Mouse (Mus musculus) erythroblast, embryonic 14.5 days (primary cell): ENCODE data around the gene D630003M21Rik. TPM values are rescaled to one million over a fixed set of nuclear protein-coding genes. Genes with fewer than 3 reads are reported as not detected.
A peak's percentile ranks its signal among the peaks of the same experiment; 100 is the strongest.

ENCODE experiments used
- H3K27me3 ChIP-seq: 2 replicates; pipeline ENCODE4 v1.6.1; 2012; ENCODE audit warnings: inconsistent platforms; ENCODE audit not compliant: control insufficient read depth
- H3K36me3 ChIP-seq: 2 replicates; pipeline ENCODE4 v1.6.1; 2012; ENCODE audit warnings: mild to moderate bottlenecking, inconsistent platforms; ENCODE audit not compliant: control insufficient read depth
- H3K4me1 ChIP-seq: 2 replicates; pipeline ENCODE4 v1.6.1; 2012; ENCODE audit warnings: inconsistent platforms; ENCODE audit not compliant: control insufficient read depth
- H3K4me3 ChIP-seq: replicated peaks from 2 replicates; pipeline ENCODE3; 2012; ENCODE audit warnings: moderate library complexity, mild to moderate bottlenecking, inconsistent platforms
- H3K9me3 ChIP-seq: 2 replicates; pipeline ENCODE4 v1.6.1; 2012; ENCODE audit warnings: low read length, inconsistent platforms, mixed read lengths; ENCODE audit not compliant: control insufficient read depth
- GATA1 ChIP-seq: IDR thresholded peaks from 2 replicates; pipeline ENCODE4 v1.6.1; 2012; ENCODE audit warnings: low read length, inconsistent platforms, mixed read lengths
- TAL1 ChIP-seq: IDR thresholded peaks from 3 replicates; pipeline ENCODE4 v1.6.1; 2012; ENCODE audit warnings: low read length, inconsistent platforms, mixed read lengths
- polyA plus RNA-seq: library from polyadenylated mRNA; stranded (reverse); fragments of >175 nt; gene quantifications from 2 replicates; pipeline ENCODE4 v1.2.3, GENCODE M21; 2012

Gene D630003M21Rik
- polyA plus RNA-seq, 1 experiment: 0.01 TPM

DNA sequence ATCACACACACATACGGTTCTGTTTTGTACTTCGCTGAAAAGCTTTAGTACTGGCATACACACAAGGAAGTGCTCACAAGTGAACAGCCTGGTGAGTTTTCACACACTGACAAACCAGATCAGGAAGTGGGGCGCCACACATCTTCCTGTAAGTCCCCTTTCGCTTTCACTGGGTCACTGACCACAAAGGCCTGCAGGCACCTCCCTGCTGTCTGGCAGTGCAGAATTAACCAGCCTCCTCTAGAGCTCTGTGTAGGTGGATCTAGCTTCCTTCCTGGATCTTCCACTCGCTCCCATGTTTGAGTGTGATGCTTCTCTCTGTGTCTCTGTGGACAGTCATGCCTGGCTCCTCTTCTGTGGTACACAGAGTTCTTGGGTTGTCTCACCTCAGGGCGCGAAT lies 62.4 kb downstream of the D630003M21Rik start:
- H3K9me3 ChIP-seq: 0 out of 2 replicates have a peak, but pooled peaks cover 2% of the 10 kb centered on the region
- peaks cover 4% of the 10 kb centered on the region for H3K4me1 ChIP-seq
- peaks cover 6% of the 10 kb centered on the region; the same call in 1 of the 2 replicates for H3K27me3 ChIP-seq
- no peaks in the 10 kb centered on the region for H3K36me3 ChIP-seq
- TF ChIP-seq GATA1 (no peak), TAL1 (no peak)
- H3K4me3 ChIP-seq: no peak overlapping the region

DNA sequence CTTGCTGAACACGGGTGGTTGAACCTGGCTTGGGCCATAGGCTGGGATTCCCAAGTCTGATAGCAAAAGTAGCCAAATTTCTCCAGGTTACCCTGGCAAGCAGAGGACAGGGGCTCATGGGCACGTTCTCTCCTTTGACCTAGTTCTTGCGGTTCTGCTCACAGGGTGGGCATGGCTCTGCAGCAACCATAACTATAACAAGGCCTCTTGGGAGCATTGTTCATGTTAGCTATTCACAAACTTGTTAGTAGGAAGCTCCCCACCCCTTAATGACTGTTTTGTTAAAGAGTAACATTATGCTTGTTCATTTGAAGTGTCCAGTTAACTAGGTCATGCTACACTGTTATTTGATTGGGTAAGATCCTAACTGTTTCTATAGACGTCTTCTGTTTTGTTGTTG lies 63.2 kb downstream of the D630003M21Rik start:
- peaks cover 10% of the 10 kb centered on the region for H3K4me1 ChIP-seq
- H3K36me3 ChIP-seq: no peaks in the 10 kb centered on the region
- H3K27me3 ChIP-seq: peaks cover 6% of the 10 kb centered on the region; the same call in 1 of the 2 replicates
- H3K4me3 ChIP-seq: no peak overlapping the region
- no peak for TF ChIP-seq GATA1
- no peaks in the 10 kb centered on the region for H3K9me3 ChIP-seq

DNA sequence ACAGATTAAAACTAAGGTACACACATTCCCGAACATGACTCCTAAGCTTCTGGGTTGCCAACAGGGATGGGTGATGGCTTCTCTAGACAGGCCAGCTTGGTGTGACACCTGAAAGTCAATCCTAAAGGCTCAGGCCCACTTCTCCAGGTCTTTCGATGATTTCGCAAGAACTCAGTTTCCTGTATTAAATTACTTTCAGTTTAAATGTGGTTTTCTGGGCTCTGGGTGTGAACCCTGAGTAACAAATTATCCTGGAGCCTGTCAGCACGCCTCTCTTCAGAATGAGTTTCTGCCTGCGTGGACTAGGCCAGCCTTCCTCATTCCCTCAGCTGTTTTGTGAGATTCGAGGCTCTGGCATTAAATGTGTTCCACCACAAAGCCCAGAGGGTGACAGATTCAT lies 66.0 kb downstream of the D630003M21Rik start:
- Histone ChIP-seq H3K9me3 (no peaks in the 10 kb centered on the region), H3K4me1 (peaks cover 26% of the 10 kb centered on the region), H3K4me3 (no peak overlapping the region), H3K27me3 (no peaks in the 10 kb centered on the region; the same call in 1 of the 2 replicates), H3K36me3 (no peaks in the 10 kb centered on the region)
- TF ChIP-seq GATA1: no peak
- TF ChIP-seq TAL1: no peak

DNA sequence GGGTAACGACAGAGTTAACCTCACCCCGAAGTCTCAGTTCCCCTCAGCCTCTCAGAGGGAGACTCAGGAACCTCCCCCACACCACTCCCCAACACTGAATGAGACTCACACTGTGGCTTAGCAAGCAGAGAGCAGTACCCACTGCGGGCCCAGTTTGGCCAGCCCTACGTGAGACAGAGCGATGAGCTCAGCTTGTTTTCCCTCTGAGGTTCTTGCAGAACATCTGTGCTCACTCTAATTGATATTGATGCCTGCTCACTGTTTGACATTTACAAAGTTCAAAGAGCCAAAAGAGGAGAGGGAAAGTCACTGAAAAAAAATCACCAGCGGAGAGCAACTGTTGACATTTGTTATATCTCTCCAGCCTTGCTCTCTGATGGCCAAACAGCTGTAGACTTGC lies 67.3 kb downstream of the D630003M21Rik start:
- TF ChIP-seq TAL1 (no peak), GATA1 (no peak)
- Histone ChIP-seq H3K9me3 (no peaks in the 10 kb centered on the region), H3K27me3 (no peaks in the 10 kb centered on the region; the same call in 1 of the 2 replicates), H3K4me3 (no peak overlapping the region), H3K4me1 (peaks cover 25% of the 10 kb centered on the region), H3K36me3 (no peaks in the 10 kb centered on the region)

DNA sequence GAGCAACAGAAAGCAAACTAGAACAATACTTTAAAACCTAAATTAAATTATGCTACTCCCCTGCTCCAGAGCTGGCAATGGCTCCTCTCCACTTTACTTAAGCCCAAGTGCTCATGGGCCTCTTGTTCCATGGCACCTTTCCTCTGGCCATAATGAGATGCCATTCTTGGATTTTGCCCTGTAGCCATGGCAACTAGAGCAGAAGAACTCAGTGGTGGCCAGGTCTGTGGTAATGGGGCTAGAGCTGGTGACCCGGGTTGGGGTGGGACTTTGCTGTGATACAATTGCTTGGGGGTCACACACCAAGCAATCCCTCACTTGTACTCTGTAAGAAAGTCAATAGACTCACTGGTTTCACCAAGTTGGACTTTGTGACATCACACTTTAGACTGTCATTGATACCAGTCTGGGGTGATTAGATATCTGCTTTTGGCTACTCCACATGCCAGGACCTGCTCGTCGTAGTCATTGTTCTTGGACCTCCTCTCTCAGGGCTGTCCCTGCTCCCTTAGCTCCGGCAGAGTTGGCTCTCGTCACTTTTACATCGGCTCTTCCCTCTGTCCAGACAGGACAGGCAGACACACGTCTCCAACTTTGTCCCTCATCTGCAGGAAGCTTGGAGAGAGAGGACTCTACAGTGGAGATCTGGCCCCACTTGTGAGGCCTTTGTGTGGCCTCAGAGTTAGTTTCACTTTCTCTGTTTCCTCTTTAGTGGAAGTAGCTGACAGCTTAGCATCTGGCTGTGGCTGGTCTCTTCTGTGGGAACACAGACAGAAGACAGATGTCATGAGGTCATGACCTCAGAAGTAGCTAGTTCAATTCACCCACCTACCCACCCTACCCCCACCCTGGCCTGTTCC lies 69.4 kb downstream of the D630003M21Rik start:
- Histone ChIP-seq H3K4me3 (peak overlapping the region; percentile 46), H3K4me1 (peaks cover 29% of the 10 kb centered on the region), H3K27me3 (no peaks in the 10 kb centered on the region; the same call in 1 of the 2 replicates), H3K9me3 (no peaks in the 10 kb centered on the region), H3K36me3 (no peaks in the 10 kb centered on the region)
- TF ChIP-seq GATA1 (no peak), TAL1 (no peak)

DNA sequence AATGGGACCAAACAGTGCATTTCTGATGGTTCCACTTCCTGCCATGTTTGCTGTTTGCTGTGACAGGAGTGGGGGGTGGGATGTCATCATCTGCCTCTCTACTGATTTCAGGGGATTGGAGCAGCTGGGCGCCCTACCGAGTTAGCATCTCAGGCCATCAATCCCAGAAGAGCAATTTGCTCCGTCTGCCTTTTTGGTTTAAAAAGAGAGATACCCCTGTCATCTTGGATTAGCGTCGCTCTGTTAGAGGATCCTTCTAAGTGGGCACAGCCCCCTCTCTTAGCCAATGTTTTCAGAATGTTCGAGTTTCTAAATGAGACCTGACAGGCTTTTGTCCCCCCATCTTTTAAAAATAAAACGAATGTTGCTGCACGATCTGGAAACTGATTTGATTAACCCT lies 71.4 kb downstream of the D630003M21Rik start:
- no peaks in the 10 kb centered on the region for H3K9me3 ChIP-seq
- no peaks in the 10 kb centered on the region for H3K27me3 ChIP-seq
- no peaks in the 10 kb centered on the region for H3K36me3 ChIP-seq
- TF ChIP-seq TAL1 (no peak), GATA1 (no peak)
- peaks cover 47% of the 10 kb centered on the region for H3K4me1 ChIP-seq
- no peak overlapping the region for H3K4me3 ChIP-seq

DNA sequence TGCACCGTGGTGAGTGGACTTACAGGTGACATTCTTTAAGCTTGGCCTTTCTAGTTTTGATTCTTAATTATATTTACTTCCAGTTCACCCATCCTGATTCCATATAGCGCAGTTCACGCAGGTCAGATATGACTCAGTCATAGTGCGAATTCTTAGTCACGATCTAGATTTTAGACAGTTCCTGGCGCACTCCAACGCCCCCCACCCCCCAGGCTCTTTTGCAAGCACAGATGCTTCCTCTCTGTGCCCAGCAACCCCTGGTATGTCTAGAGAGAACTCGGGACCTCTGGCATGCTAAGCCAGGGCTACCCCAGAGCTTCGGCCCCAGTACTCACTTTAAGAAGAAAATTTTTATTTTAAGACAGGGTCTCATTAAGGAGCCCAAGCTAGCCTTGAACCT lies 72.5 kb downstream of the D630003M21Rik start:
- Histone ChIP-seq H3K36me3 (no peaks in the 10 kb centered on the region), H3K4me1 (peaks cover 59% of the 10 kb centered on the region), H3K9me3 (no peaks in the 10 kb centered on the region), H3K27me3 (no peaks in the 10 kb centered on the region), H3K4me3 (no peak overlapping the region)
- TF ChIP-seq TAL1: no peak
- no peak for TF ChIP-seq GATA1

DNA sequence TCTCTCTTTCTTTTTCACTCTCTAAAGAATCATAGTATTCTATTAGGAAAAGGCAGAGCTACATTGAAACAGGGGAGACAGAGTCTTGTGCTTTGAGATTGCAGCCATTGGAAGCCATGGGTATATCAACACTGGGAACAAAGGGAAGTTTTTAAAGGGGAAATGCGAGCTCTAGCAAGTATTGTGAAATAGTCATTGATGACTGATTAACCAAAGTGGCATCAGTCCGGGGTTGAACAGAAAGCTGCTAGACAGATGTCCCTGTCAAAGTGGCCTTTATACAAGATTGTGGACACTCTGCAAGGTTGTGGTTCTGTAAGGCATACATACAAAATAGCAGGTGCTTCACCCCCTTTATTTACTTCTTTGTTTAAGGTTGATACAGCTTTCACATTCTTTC lies 73.4 kb downstream of the D630003M21Rik start:
- Histone ChIP-seq H3K4me3 (no peak overlapping the region), H3K27me3 (no peaks in the 10 kb centered on the region), H3K4me1 (peaks cover 50% of the 10 kb centered on the region), H3K9me3 (peaks cover 4% of the 10 kb centered on the region), H3K36me3 (no peaks in the 10 kb centered on the region)
- TF ChIP-seq TAL1 (no peak), GATA1 (no peak)

DNA sequence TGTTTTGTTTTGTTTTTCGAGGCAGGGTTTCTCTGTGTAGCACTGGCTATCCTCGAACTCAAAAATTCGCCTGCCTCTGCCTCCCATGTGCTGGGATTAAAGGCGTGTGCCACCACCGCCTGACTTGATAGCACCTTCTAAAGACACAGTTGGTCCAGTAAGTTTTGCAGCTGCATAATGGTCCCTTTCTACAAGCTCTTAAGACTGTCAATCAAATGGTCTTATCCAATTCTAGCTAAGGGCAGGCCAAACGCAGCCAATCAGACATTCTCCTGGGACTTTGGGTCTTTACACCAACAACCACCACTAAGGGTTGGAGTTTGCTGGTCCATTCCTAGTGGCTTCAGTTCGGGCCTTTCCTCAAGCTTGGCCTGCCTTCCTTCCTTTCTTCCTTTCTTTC lies 73.9 kb downstream of the D630003M21Rik start:
- no peak for TF ChIP-seq TAL1
- TF ChIP-seq GATA1: no peak
- no peaks in the 10 kb centered on the region for H3K36me3 ChIP-seq
- H3K9me3 ChIP-seq: peaks cover 4% of the 10 kb centered on the region
- H3K27me3 ChIP-seq: no peaks in the 10 kb centered on the region
- no peak overlapping the region for H3K4me3 ChIP-seq
- H3K4me1 ChIP-seq: peaks cover 45% of the 10 kb centered on the region
